Mouse (Mus musculus) frontal cortex, postnatal 10 days (tissue): ENCODE measurements at regions not wholly inside any gene's neighbourhood (a gene's known extent, or its start where the extent isn't known, plus 50 kb on each side); places are given as distances from the start of the nearest gene placed in this dataset.
A peak's percentile ranks its signal among the peaks of the same experiment; 100 is the strongest.
"Not testable (repeated sequence)": the region's sequence is repeated elsewhere in the genome, so short reads cannot be mapped to it uniquely, and the experiment has no call there.

Source experiments
- DNase-seq, 2 experiments: peaks; one replicate each; pipeline ENCODE4 v3.0.0; 2022; ENCODE audit warnings: low spot score in 2 of 2, mixed read lengths in 1 of 2

GRCm38 (mm10) chr6:84320586-84320985 lies 273.1 kb downstream of the Cyp26b1 start:
- no peak for DNase-seq

GRCm38 (mm10) chr6:84318774-84319173 lies 274.9 kb downstream of the Cyp26b1 start:
- DNase-seq = peak; percentile 49 to 62

GRCm38 (mm10) chr6:84317026-84317425 lies 276.7 kb downstream of the Cyp26b1 start:
- DNase-seq = no peak

- no peak for DNase-seq
Observed at GRCm38 (mm10) chr6:84315175-84315912, 278.4 kb downstream of the Cyp26b1 start.

- DNase-seq = no peak
Observed at GRCm38 (mm10) chr6:84313797-84314196, 279.9 kb downstream of the Cyp26b1 start.

- DNase-seq = no peak
Observed at GRCm38 (mm10) chr6:84310635-84311241, 283.0 kb downstream of the Cyp26b1 start.

GRCm38 (mm10) chr6:84307556-84307955 lies 286.2 kb downstream of the Cyp26b1 start:
- no peak for DNase-seq

GRCm38 (mm10) chr6:84306585-84306984 lies 287.1 kb downstream of the Cyp26b1 start:
- no peak for DNase-seq

- DNase-seq = no peak
Observed at GRCm38 (mm10) chr6:84305093-84305492, 288.6 kb downstream of the Cyp26b1 start.

GRCm38 (mm10) chr6:84302916-84303315 lies 290.8 kb downstream of the Cyp26b1 start:
- not testable (repeated sequence) for DNase-seq

- no peak for DNase-seq
Observed at GRCm38 (mm10) chr6:84299936-84300335, 291.5 kb downstream of the Dysf start.

GRCm38 (mm10) chr6:84299146-84299545 lies 290.8 kb downstream of the Dysf start:
- DNase-seq = no peak

- DNase-seq = not testable (repeated sequence)
Observed at GRCm38 (mm10) chr6:84273907-84274306, 265.5 kb downstream of the Dysf start.

- peak in 1 of 2 experiments; percentile 20 for DNase-seq
Observed at GRCm38 (mm10) chr6:84272520-84273311, 264.3 kb downstream of the Dysf start.

GRCm38 (mm10) chr6:84271966-84272365 lies 263.6 kb downstream of the Dysf start:
- DNase-seq = no peak

GRCm38 (mm10) chr6:84271441-84271840 lies 263.1 kb downstream of the Dysf start:
- DNase-seq = no peak

- DNase-seq = no peak
Observed at GRCm38 (mm10) chr6:84270518-84271165, 262.3 kb downstream of the Dysf start.

- DNase-seq = no peak
Observed at GRCm38 (mm10) chr6:84269478-84269877, 261.1 kb downstream of the Dysf start.

- no peak for DNase-seq
Observed at GRCm38 (mm10) chr6:84269023-84269422, 260.6 kb downstream of the Dysf start.

GRCm38 (mm10) chr6:84268111-84268510 lies 259.7 kb downstream of the Dysf start:
- no peak for DNase-seq

- DNase-seq = no peak
Observed at GRCm38 (mm10) chr6:84267526-84267925, 259.1 kb downstream of the Dysf start.

GRCm38 (mm10) chr6:84266736-84267135 lies 258.3 kb downstream of the Dysf start:
- no peak for DNase-seq
